Mouse (Mus musculus): ENCODE results near the gene Slc25a33. TPM values are rescaled to one million over a fixed set of nuclear protein-coding genes. Genes with fewer than 3 reads are reported as not detected.
A peak's percentile ranks its signal among the peaks of the same experiment; 100 is the strongest.

Slc25a33 gene
- polyA plus RNA-seq, 1 experiment from 2014 or later, result 38.2 TPM

GRCm38 (mm10) chr4:149808584-149809227, 34.6 kb upstream of the Slc25a33 start:
- H3K4me2 ChIP-seq (replicated peaks), result no peak overlapping the region
- 47% methylated on average over 11 of the region's 11 CpGs for WGBS
- DNase-seq (ENCODE audit: low spot score) (no peak), ATAC-seq (ENCODE audit: low FRiP score) (no peak)
- H3K4me1 ChIP-seq (replicated peaks; ENCODE audit: control insufficient read depth, insufficient read depth, low read length), result peaks cover 5% of the 10 kb centered on the region
- H3K27ac ChIP-seq, result no peak overlapping the region
- no peak overlapping the region for H3K9ac ChIP-seq
- no peak overlapping the region for H3K4me3 ChIP-seq (replicated peaks; ENCODE audit: low read length)
- H3K9me3 ChIP-seq (ENCODE audit: control insufficient read depth, low read length), result no peaks in the 10 kb centered on the region
- H3K36me3 ChIP-seq (replicated peaks; ENCODE audit: control insufficient read depth, insufficient read depth), result no peaks in the 10 kb centered on the region
- H3K27me3 ChIP-seq (ENCODE audit: control insufficient read depth, insufficient read depth, low read length), result peaks cover 7% of the 10 kb centered on the region

DNA sequence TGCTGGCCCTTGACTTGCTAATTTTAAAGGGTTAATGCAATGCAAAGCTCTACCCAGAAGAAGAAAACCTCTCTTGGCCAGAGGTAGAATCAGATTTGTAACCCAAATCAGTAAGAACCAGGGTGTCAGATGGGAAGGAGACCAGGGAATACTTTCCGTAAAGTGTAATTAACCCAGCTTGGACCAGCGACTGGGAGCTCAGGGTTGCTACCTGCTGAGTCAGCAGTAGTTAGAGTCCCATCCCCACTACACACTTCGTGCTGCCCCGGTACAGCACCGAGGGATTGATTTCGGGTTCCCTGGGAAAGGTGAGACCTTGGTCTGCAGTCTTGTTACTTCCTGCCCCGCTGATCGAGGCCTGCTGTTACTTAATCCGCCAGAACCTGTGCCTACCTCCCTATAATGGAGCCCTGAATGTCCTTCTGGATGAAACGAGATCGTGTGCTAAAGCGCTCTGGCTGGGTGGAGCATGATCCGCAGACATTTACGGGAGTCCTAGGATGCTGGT, 34.0 kb upstream of the Slc25a33 start:
- no peak for ATAC-seq (ENCODE audit: low FRiP score)
- Histone ChIP-seq H3K4me2 (replicated peaks) (no peak overlapping the region), H3K27me3 (ENCODE audit: control insufficient read depth, insufficient read depth, low read length) (peaks cover 7% of the 10 kb centered on the region), H3K36me3 (replicated peaks; ENCODE audit: control insufficient read depth, insufficient read depth) (no peaks in the 10 kb centered on the region), H3K4me3 (replicated peaks; ENCODE audit: low read length) (no peak overlapping the region), H3K9me3 (ENCODE audit: control insufficient read depth, low read length) (no peaks in the 10 kb centered on the region), H3K9ac (no peak overlapping the region), H3K27ac (no peak overlapping the region), H3K4me1 (replicated peaks; ENCODE audit: control insufficient read depth, insufficient read depth, low read length) (peaks cover 5% of the 10 kb centered on the region)
- WGBS, result 44% methylated on average over 14 of the region's 14 CpGs
- no peak for DNase-seq (ENCODE audit: low spot score)

DNA sequence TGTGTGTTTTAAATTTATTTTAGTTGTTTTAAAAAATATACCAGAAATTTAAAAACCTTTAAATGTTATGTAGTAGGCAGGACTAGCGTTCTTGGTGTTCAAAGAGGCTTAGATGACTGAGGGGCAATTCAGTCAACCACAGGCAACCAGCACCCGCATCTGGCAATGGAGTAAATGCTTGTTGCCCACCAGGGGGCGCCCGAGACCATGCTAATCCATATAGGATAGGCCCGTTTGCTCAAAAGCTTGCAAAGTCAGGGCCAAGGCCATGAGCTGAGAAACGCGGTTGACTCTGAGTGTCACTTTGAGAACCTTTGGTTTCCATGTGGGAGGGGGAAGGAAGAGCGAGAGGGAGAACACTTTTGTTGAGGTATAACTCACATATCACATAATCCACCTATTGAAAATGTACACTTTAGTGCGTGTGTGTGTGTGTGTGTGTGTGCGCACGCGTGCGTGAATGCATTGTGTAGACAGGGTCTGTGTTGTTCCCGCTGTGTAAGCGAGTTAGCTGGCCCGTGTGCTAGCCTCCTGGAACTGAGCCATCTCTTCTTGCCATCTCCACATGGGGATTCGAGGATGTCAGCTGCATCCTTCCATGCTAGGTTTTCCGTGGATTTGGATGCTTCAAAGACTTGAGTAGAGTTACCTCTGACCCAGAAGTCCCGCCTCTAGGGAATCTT, 32.8 kb upstream of the Slc25a33 start:
- Histone ChIP-seq H3K27me3 (ENCODE audit: control insufficient read depth, insufficient read depth, low read length) (peaks cover 7% of the 10 kb centered on the region), H3K9me3 (ENCODE audit: control insufficient read depth, low read length) (no peaks in the 10 kb centered on the region), H3K4me3 (replicated peaks; ENCODE audit: low read length) (no peak overlapping the region), H3K27ac (no peak overlapping the region), H3K9ac (no peak overlapping the region), H3K36me3 (replicated peaks; ENCODE audit: control insufficient read depth, insufficient read depth) (no peaks in the 10 kb centered on the region), H3K4me2 (replicated peaks) (no peak overlapping the region), H3K4me1 (replicated peaks; ENCODE audit: control insufficient read depth, insufficient read depth, low read length) (peaks cover 5% of the 10 kb centered on the region)
- ATAC-seq (ENCODE audit: low FRiP score) (peak; percentile 81), DNase-seq (ENCODE audit: low spot score) (peak; percentile 97)
- 46% methylated on average over 19 of the region's 19 CpGs for WGBS

GRCm38 (mm10) chr4:149802269-149802668, 28.2 kb upstream of the Slc25a33 start:
- no peak overlapping the region for H3K4me2 ChIP-seq (replicated peaks)
- ATAC-seq (ENCODE audit: low FRiP score), result no peak
- WGBS, result 16% methylated on average over 9 of the region's 9 CpGs

DNA sequence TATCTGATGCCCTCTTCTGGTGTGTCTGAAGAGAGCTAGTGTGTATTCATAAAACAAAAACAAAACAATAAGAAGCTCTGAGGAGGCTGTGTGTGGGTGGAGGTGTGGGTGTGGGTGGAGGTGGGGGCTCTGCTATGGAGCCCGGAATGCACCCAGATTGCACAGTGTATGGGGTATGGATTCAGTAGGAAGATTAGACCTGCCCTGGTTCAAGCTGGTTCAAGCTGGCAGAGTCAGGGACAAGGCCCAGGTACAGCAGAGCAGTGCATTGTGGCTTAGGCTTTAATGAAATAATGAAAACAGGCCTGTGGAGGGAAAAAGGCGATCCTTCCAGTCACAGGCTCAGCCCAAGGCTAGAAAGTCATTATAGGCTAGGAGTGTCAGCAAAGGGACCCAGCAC, 26.5 kb upstream of the Slc25a33 start:
- DNase-seq (ENCODE audit: low spot score) (no peak), ATAC-seq (ENCODE audit: low FRiP score) (no peak)
- no peaks in the 10 kb centered on the region for H3K9me3 ChIP-seq (ENCODE audit: control insufficient read depth, low read length)

More at GRCm38 (mm10) chr4:149802269-149802668, 28.2 kb upstream of the Slc25a33 start:
- DNase-seq (ENCODE audit: low spot score), result no peak
- no peak overlapping the region for H3K9ac ChIP-seq
- H3K36me3 ChIP-seq (replicated peaks; ENCODE audit: control insufficient read depth, insufficient read depth), result no peaks in the 10 kb centered on the region
- H3K27ac ChIP-seq, result no peak overlapping the region
- 0 out of 2 replicates have a peak, but pooled peaks cover 9% of the 10 kb centered on the region for H3K4me1 ChIP-seq (replicated peaks; ENCODE audit: control insufficient read depth, insufficient read depth, low read length)
- H3K27me3 ChIP-seq (ENCODE audit: control insufficient read depth, insufficient read depth, low read length), result no peaks in the 10 kb centered on the region
- H3K9me3 ChIP-seq (ENCODE audit: control insufficient read depth, low read length), result no peaks in the 10 kb centered on the region
- no peak overlapping the region for H3K4me3 ChIP-seq (replicated peaks; ENCODE audit: low read length)

DNA sequence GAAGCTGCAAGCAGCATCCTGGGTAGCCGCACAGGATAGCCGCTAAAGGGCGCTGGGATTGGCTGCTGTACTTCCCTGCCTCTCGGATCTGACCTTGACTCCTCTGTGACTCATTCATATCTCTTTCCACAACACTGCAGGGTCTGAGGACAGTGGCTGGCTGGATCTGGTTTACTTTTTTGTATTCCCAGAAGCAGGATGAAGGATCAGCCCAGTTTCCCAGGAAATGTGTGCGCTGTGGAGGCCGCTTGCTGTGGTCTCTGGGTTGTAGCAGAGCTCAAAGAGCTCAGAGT, 26.0 kb upstream of the Slc25a33 start:
- H3K4me1 ChIP-seq (replicated peaks; ENCODE audit: control insufficient read depth, insufficient read depth, low read length), result 0 out of 2 replicates have a peak, but pooled peaks cover 9% of the 10 kb centered on the region
- 85% methylated on average over 6 of the region's 6 CpGs for WGBS
- no peak overlapping the region for H3K9ac ChIP-seq
- H3K27me3 ChIP-seq (ENCODE audit: control insufficient read depth, insufficient read depth, low read length), result no peaks in the 10 kb centered on the region
- no peak for ATAC-seq (ENCODE audit: low FRiP score)
- H3K4me3 ChIP-seq (replicated peaks; ENCODE audit: low read length), result no peak overlapping the region
- H3K4me2 ChIP-seq (replicated peaks), result no peak overlapping the region
- H3K27ac ChIP-seq, result no peak overlapping the region
- H3K9me3 ChIP-seq (ENCODE audit: control insufficient read depth, low read length), result no peaks in the 10 kb centered on the region
- no peak for DNase-seq (ENCODE audit: low spot score)
- H3K36me3 ChIP-seq (replicated peaks; ENCODE audit: control insufficient read depth, insufficient read depth), result no peaks in the 10 kb centered on the region

More for the DNA sequence above, 26.5 kb upstream of the Slc25a33 start:
- Histone ChIP-seq H3K27ac (no peak overlapping the region), H3K4me3 (replicated peaks; ENCODE audit: low read length) (no peak overlapping the region), H3K4me1 (replicated peaks; ENCODE audit: control insufficient read depth, insufficient read depth, low read length) (0 out of 2 replicates have a peak, but pooled peaks cover 9% of the 10 kb centered on the region), H3K4me2 (replicated peaks) (no peak overlapping the region), H3K36me3 (replicated peaks; ENCODE audit: control insufficient read depth, insufficient read depth) (no peaks in the 10 kb centered on the region), H3K27me3 (ENCODE audit: control insufficient read depth, insufficient read depth, low read length) (no peaks in the 10 kb centered on the region), H3K9ac (no peak overlapping the region)
- 89% methylated on average over 2 of the region's 2 CpGs for WGBS

DNA sequence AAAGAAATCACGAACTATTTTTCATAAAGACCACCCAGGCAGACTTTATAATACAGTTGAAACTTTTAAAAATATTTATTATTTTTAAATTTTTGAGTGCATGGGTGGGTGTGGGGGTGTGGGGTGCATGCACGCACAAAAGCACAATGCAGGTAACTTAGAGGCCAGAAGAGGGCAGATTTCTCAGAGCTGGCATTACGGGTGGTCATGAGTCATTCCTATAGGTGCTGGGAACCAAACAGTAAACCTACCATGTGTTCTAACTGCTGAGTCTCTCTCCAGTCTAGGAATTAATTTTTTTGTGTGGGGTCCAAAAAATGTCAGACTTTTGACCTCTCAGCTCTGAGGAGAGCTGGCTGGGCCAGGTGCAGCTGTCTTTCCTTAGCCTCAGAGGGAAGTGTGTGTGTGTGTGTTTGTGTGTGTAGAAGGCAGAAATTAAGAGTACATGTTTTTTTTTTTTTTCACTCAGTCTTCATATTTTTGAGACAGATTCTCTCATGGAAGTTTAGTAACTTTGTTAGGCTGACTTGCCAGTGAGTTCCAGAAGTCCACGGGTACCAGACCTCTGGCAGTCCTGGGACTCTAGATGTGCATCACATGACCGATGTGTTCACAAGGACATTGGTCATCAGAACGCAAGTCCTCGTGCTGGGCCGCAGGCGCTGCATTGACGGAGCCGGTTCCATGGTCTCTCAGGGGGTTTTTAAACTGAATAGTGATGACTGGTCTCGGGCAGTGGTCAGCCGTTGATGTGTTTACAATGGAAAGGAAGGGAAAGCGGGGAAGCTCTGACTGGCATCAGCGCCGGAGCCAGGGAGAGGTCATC, 25.5 kb upstream of the Slc25a33 start:
- Histone ChIP-seq H3K4me1 (replicated peaks; ENCODE audit: control insufficient read depth, insufficient read depth, low read length) (0 out of 2 replicates have a peak, but pooled peaks cover 9% of the 10 kb centered on the region), H3K27me3 (ENCODE audit: control insufficient read depth, insufficient read depth, low read length) (no peaks in the 10 kb centered on the region), H3K27ac (no peak overlapping the region), H3K4me2 (replicated peaks) (no peak overlapping the region), H3K36me3 (replicated peaks; ENCODE audit: control insufficient read depth, insufficient read depth) (no peaks in the 10 kb centered on the region), H3K9me3 (ENCODE audit: control insufficient read depth, low read length) (no peaks in the 10 kb centered on the region), H3K4me3 (replicated peaks; ENCODE audit: low read length) (no peak overlapping the region), H3K9ac (no peak overlapping the region)
- no peak for DNase-seq (ENCODE audit: low spot score)
- ATAC-seq (ENCODE audit: low FRiP score), result no peak
- WGBS, result 76% methylated on average over 16 of the region's 16 CpGs

DNA sequence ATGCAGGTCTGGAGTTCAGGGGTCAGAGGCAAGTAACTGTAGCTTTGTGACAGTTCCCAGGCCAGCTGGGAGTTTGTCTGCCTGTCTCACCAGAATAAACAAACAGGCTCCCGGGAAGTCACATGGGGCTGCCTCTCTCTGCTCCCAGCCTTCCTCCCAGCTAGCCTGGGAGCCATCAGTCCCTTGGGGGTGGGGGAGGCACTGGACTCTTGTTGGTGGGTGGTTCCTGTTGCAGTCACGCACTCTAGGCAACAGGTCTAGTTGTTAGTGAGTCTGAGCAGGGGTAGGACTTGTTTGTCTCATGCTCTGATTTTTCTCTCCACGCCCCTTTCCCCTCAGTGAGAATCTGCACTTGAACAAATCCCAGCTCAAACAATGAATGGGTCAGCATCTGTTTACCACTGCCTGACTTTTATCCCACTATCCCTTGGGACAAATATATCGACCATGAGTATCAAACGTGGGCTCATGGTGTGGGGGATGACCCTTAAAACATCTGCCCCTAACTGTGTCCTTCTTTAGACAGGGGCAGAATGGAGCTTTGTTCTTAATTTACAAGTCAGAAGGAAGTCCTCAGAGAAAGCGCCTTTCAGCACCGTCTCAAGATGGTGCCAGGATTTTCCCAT, 24.7 kb upstream of the Slc25a33 start:
- Histone ChIP-seq H3K9me3 (ENCODE audit: control insufficient read depth, low read length) (no peaks in the 10 kb centered on the region), H3K36me3 (replicated peaks; ENCODE audit: control insufficient read depth, insufficient read depth) (no peaks in the 10 kb centered on the region), H3K4me2 (replicated peaks) (no peak overlapping the region), H3K4me1 (replicated peaks; ENCODE audit: control insufficient read depth, insufficient read depth, low read length) (0 out of 2 replicates have a peak, but pooled peaks cover 9% of the 10 kb centered on the region), H3K4me3 (replicated peaks; ENCODE audit: low read length) (no peak overlapping the region), H3K27me3 (ENCODE audit: control insufficient read depth, insufficient read depth, low read length) (no peaks in the 10 kb centered on the region), H3K27ac (no peak overlapping the region), H3K9ac (no peak overlapping the region)
- 14% methylated on average over 7 of the region's 7 CpGs for WGBS
- DNase-seq (ENCODE audit: low spot score) (no peak), ATAC-seq (ENCODE audit: low FRiP score) (no peak)

DNA sequence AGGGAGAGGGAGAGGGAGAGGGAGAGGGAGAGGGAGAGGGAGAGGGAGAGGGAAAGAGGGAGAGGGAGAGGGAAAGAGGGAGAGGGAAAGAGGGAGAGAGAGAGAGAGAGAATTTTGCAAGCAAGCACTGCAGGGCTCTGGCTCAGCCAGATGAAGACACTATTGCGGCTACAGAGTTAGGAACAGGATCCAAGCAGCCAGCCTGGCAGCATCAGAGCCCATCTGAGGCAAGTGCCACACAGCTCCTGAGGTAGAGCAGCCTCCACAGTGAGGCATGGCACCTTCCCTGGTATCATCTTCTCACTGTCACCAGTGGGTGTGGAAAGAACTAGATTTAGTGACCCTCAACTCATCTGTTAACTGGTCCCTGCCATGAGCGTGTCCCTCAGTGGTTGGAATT, 24.0 kb upstream of the Slc25a33 start:
- 17% methylated on average over 2 of the region's 2 CpGs for WGBS

More for the DNA sequence above, 24.0 kb upstream of the Slc25a33 start:
- Histone ChIP-seq H3K9me3 (ENCODE audit: control insufficient read depth, low read length) (no peaks in the 10 kb centered on the region), H3K4me3 (replicated peaks; ENCODE audit: low read length) (no peak overlapping the region), H3K9ac (no peak overlapping the region), H3K36me3 (replicated peaks; ENCODE audit: control insufficient read depth, insufficient read depth) (no peaks in the 10 kb centered on the region), H3K27ac (no peak overlapping the region), H3K4me1 (replicated peaks; ENCODE audit: control insufficient read depth, insufficient read depth, low read length) (0 out of 2 replicates have a peak, but pooled peaks cover 9% of the 10 kb centered on the region), H3K27me3 (ENCODE audit: control insufficient read depth, insufficient read depth, low read length) (no peaks in the 10 kb centered on the region), H3K4me2 (replicated peaks) (no peak overlapping the region)
- no peak for ATAC-seq (ENCODE audit: low FRiP score)
- DNase-seq (ENCODE audit: low spot score), result no peak

Measured in hindbrain, embryonic 14.5 days (tissue).